Mouse (Mus musculus) neural tube, embryonic 15.5 days (tissue): Measurements from ENCODE around the gene Trem3. TPM values are rescaled to one million over a fixed set of nuclear protein-coding genes. Genes with fewer than 3 reads are reported as not detected.

Experiments used
- ATAC-seq: fragments of 200-750 bp; cut with Nextera tagmentation; 2 replicates; pipeline ENCODE4 v1.8.0; 2017; ENCODE audit warnings: mild to moderate bottlenecking, moderate TSS enrichment, moderate library complexity; ENCODE audit not compliant: low FRiP score
- H3K27ac ChIP-seq: fragments of 300-500 bp; sonication (generic); replicated peaks from 2 replicates; pipeline ENCODE4 v1.5.1; 2015; ENCODE audit warnings: mild to moderate bottlenecking, inconsistent platforms
- H3K27me3 ChIP-seq: fragments of 300-500 bp; sonication (generic); replicated peaks from 2 replicates; pipeline ENCODE4 v1.6.1; 2015; ENCODE audit warnings: inconsistent platforms
- H3K36me3 ChIP-seq: fragments of 300-500 bp; sonication (generic); 2 replicates; pipeline ENCODE4 v1.6.1; 2015; ENCODE audit warnings: inconsistent platforms
- H3K4me1 ChIP-seq: fragments of 300-500 bp; sonication (generic); 2 replicates; pipeline ENCODE4 v1.6.1; 2015; ENCODE audit warnings: inconsistent platforms
- H3K4me2 ChIP-seq: fragments of 300-500 bp; sonication (generic); 2 replicates; pipeline ENCODE4 v1.6.1; 2015; ENCODE audit warnings: inconsistent platforms, mild to moderate bottlenecking, moderate library complexity
- H3K4me3 ChIP-seq: fragments of 300-500 bp; sonication (generic); replicated peaks from 2 replicates; pipeline ENCODE4 v1.5.1; 2015; ENCODE audit warnings: mild to moderate bottlenecking, inconsistent platforms
- H3K9ac ChIP-seq: fragments of 300-500 bp; sonication (generic); replicated peaks from 2 replicates; pipeline ENCODE4 v1.6.1; 2015; ENCODE audit warnings: mild to moderate bottlenecking, inconsistent platforms
- H3K9me3 ChIP-seq: fragments of 300-500 bp; sonication (generic); replicated peaks from 2 replicates; pipeline ENCODE4 v1.6.1; 2016; ENCODE audit warnings: inconsistent platforms
- WGBS: fragments of 180-500 bp; shearing (Covaris S2); methylation state at CpG from one replicate; pipeline ENCODE4 v1.1.7; 2015; ENCODE audit warnings: mixed read lengths; 5-methylcytosine and 5-hydroxymethylcytosine counted together
- polyA plus RNA-seq: library from polyadenylated mRNA; unstranded; fragments of >200 nt; fragmentation: Nextera tagmentation; extraction: Ambion mirVana; gene quantifications from 2 replicates; pipeline ENCODE4 v1.2.1, GENCODE M21; 2015

The Trem3 gene
- polyA plus RNA-seq, 1 experiment from 2014 or later = not detected

GRCm38 (mm10) chr17:48299756-48300155, 52.2 kb downstream of the Trem3 start:
- Histone ChIP-seq H3K4me2 (no peak overlapping the region), H3K27ac (no peak overlapping the region), H3K4me1 (no peaks in the 10 kb centered on the region), H3K36me3 (no peaks in the 10 kb centered on the region), H3K9me3 (no peaks in the 10 kb centered on the region), H3K9ac (no peak overlapping the region), H3K4me3 (no peak overlapping the region), H3K27me3 (no peaks in the 10 kb centered on the region)
- 62% methylated on average over 7 of the region's 7 CpGs for WGBS
- ATAC-seq = no peak

- no peaks in the 10 kb centered on the region for H3K27me3 ChIP-seq
- ATAC-seq = no peak
- H3K4me3 ChIP-seq = no peak overlapping the region
- H3K4me2 ChIP-seq = no peak overlapping the region
- H3K9ac ChIP-seq = no peak overlapping the region
- no peaks in the 10 kb centered on the region for H3K9me3 ChIP-seq
- no peak overlapping the region for H3K27ac ChIP-seq
- H3K36me3 ChIP-seq = no peaks in the 10 kb centered on the region
- no peaks in the 10 kb centered on the region for H3K4me1 ChIP-seq
- WGBS = 73% methylated on average over 7 of the region's 7 CpGs
These were observed 52.6 kb downstream of the Trem3 start for GRCm38 (mm10) chr17:48300199-48300598.

- H3K27me3 ChIP-seq = no peaks in the 10 kb centered on the region
- no peak for ATAC-seq
- H3K4me2 ChIP-seq = no peak overlapping the region
- H3K36me3 ChIP-seq = no peaks in the 10 kb centered on the region
- WGBS = 83% methylated on average over 9 of the region's 9 CpGs
- no peaks in the 10 kb centered on the region for H3K4me1 ChIP-seq
- no peak overlapping the region for H3K27ac ChIP-seq
- no peak overlapping the region for H3K4me3 ChIP-seq
- H3K9me3 ChIP-seq = no peaks in the 10 kb centered on the region
- no peak overlapping the region for H3K9ac ChIP-seq
These were observed 53.3 kb downstream of the Trem3 start for GRCm38 (mm10) chr17:48300861-48301260.

DNA sequence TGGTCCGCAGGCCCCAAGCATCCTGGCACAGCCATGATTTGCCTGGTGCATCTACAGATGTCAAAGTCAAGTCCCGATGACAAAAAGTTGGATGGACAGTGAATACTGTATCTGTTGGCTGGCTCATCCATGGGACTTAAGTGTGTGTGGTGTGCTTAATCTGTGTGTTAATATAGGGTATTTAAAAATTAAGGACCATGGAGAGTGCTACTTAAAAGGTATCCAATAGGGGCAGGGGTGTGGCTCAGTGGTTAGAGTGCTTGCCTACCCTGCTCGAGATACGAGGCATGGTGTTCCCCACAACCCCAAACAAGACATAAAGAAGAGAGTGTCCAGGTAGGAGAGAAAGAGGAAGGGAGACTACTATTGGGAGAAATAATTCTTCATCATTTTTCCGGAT, 54.2 kb downstream of the Trem3 start:
- no peak for ATAC-seq
- Histone ChIP-seq H3K9ac (no peak overlapping the region), H3K4me1 (no peaks in the 10 kb centered on the region), H3K4me2 (no peak overlapping the region), H3K4me3 (no peak overlapping the region), H3K9me3 (no peaks in the 10 kb centered on the region), H3K27ac (no peak overlapping the region), H3K27me3 (no peaks in the 10 kb centered on the region), H3K36me3 (no peaks in the 10 kb centered on the region)
- WGBS = 94% methylated on average over 5 of the region's 5 CpGs

Other genes with a start within 250 kb of the Trem3 start
- gene 1700122O11Rik, start 209.5 kb upstream of the Trem3 start, polyA plus RNA-seq = not detected in 2 replicates
- not detected in 2 replicates for gene 1700067P10Rik, start 158.5 kb upstream of the Trem3 start, polyA plus RNA-seq
- gene 9830107B12Rik, start 101.5 kb upstream of the Trem3 start, polyA plus RNA-seq = 0.04 TPM in 1 of 2 replicates, not detected in the other
- 0.18 and 0.19 TPM in 2 replicates for gene A530064D06Rik, start 80.5 kb upstream of the Trem3 start, polyA plus RNA-seq
- not detected in 2 replicates for gene Trem1, start 15.0 kb upstream of the Trem3 start, polyA plus RNA-seq
- 0.37 TPM in 1 of 2 replicates, not detected in the other for gene Treml4, start 16.5 kb downstream of the Trem3 start, polyA plus RNA-seq
- gene Treml2, start 51.7 kb downstream of the Trem3 start, polyA plus RNA-seq = 0.14 and 1.4 TPM in 2 replicates
- gene B430306N03Rik, start 68.4 kb downstream of the Trem3 start, polyA plus RNA-seq = 0.09 and 0.19 TPM in 2 replicates
- 5.0 and 6.1 TPM in 2 replicates for gene Trem2, start 98.6 kb downstream of the Trem3 start, polyA plus RNA-seq
- 0.43 and 0.49 TPM in 2 replicates for gene Treml1, start 112.1 kb downstream of the Trem3 start, polyA plus RNA-seq
- 9.1 and 9.5 TPM in 2 replicates for gene Nfya, start 162.1 kb downstream of the Trem3 start, polyA plus RNA-seq
- gene Oard1, start 162.2 kb downstream of the Trem3 start, polyA plus RNA-seq = 29.4 and 39.3 TPM in 2 replicates
- 3.7 and 5.1 TPM in 2 replicates for gene Apobec2, start 185.2 kb downstream of the Trem3 start, polyA plus RNA-seq
- gene Tspo2, start 203.7 kb downstream of the Trem3 start, polyA plus RNA-seq = 0.69 and 1.1 TPM in 2 replicates
- 0.18 and 4.4 TPM in 2 replicates for gene Unc5cl, start 207.1 kb downstream of the Trem3 start, polyA plus RNA-seq